Comparison of ENCODE assay signal across 10 mouse cellular contexts in genomic region chr10:33304982-33305381, GRCm38 (mm10).
DNase-seq lines count a peak whose midpoint lies in the region; ATAC-seq and TF ChIP-seq lines count a peak whose summit lies in the region.
"Had no signal": no experiment of that assay in that cellular context is flagged by ENCODE, and none has a peak within 500 bp of the region (broad histone marks: within the 10 kb centered on the region; RNA-seq: fewer than 3 reads in every experiment).

No protein-coding gene starts in this region.

- TF ChIP-seq EP300 in lung, postnatal 0 days (IDR thresholded peaks at IDR 0.05) = no peak

- H3K9ac ChIP-seq in lung, postnatal 0 days (replicated peaks; ENCODE audit: low read depth) = no peak overlapping the region
- no peak overlapping the region for H3K9ac ChIP-seq in liver, embryonic 12.5 days
- H3K9ac ChIP-seq: heart, embryonic 15.5 days; liver, embryonic 14.5 days had no signal

- no peaks in the 10 kb centered on the region for H3K4me1 ChIP-seq in lung, postnatal 0 days (ENCODE audit: insufficient read depth, low read depth, low read length)
- H3K4me1 ChIP-seq in liver, embryonic 12.5 days = no peaks in the 10 kb centered on the region
- H3K4me1 ChIP-seq: heart, embryonic 15.5 days had no signal

- peak; percentile 41 for TF ChIP-seq CTCF in gastrocnemius, adult 2 months (IDR thresholded peaks at IDR 0.05)
- peak; percentile 28 for TF ChIP-seq CTCF in lung, postnatal 0 days (IDR thresholded peaks at IDR 0.05)

- H3K27ac ChIP-seq in gastrocnemius, adult 2 months = no peak overlapping the region
- no peak overlapping the region for H3K27ac ChIP-seq in lung, postnatal 0 days (ENCODE audit: low read length)
- H3K27ac ChIP-seq in liver, embryonic 12.5 days = no peak overlapping the region
- H3K27ac ChIP-seq: heart, embryonic 15.5 days; liver, embryonic 14.5 days had no signal

- no peaks in the 10 kb centered on the region for H3K36me3 ChIP-seq in lung, postnatal 0 days (ENCODE audit: insufficient read depth, low read length)
- H3K36me3 ChIP-seq in liver, embryonic 12.5 days = no peaks in the 10 kb centered on the region
- H3K36me3 ChIP-seq: heart, embryonic 15.5 days had no signal

- intact Hi-C loops in gastrocnemius, adult 2 months (cut with DNase I) = no loop called here
- intact Hi-C loops in gastrocnemius, postnatal 14 days (cut with DNase I; ENCODE audit: low total_unique reads) = no loop called here

- H3K27me3 ChIP-seq in lung, postnatal 0 days (replicated peaks; ENCODE audit: insufficient read depth, low read length) = no peaks in the 10 kb centered on the region
- no peaks in the 10 kb centered on the region for H3K27me3 ChIP-seq in liver, embryonic 12.5 days (replicated peaks)
- H3K27me3 ChIP-seq: heart, embryonic 15.5 days had no signal

- 25% methylated on average over 2 of the region's 2 CpGs for WGBS in lung, postnatal 0 days
- 35% methylated on average over 2 of the region's 2 CpGs for WGBS in liver, embryonic 12.5 days (ENCODE audit: insufficient replicate concordance)

- H3K4me3 ChIP-seq in gastrocnemius, adult 2 months = no peak overlapping the region
- no peak overlapping the region for H3K4me3 ChIP-seq in lung, postnatal 0 days (ENCODE audit: low read depth, low read length)
- no peak overlapping the region for H3K4me3 ChIP-seq in liver, embryonic 12.5 days
- H3K4me3 ChIP-seq: heart, embryonic 15.5 days had no signal

- no peak overlapping the region for H3K4me2 ChIP-seq in lung, postnatal 0 days (replicated peaks; ENCODE audit: low read depth, low read length)
- no peak overlapping the region for H3K4me2 ChIP-seq in liver, embryonic 12.5 days
- H3K4me2 ChIP-seq: heart, embryonic 15.5 days had no signal

- ATAC-seq in lung, postnatal 0 days = no peak
- no peak for ATAC-seq in liver, embryonic 12.5 days

- no peak for DNase-seq in gastrocnemius, adult 2 months
- DNase-seq in gastrocnemius, postnatal 14 days = no peak
- peak; percentile 39 for DNase-seq in lung, postnatal 0 days (ENCODE audit: low spot score)
- DNase-seq in lung, postnatal 25 days (ENCODE audit: low spot score) = no peak
- peak; percentile 24 for DNase-seq in brain, embryonic 18.5 days (ENCODE audit: low read depth, low spot score)
- peak; percentile 0 for DNase-seq in retina, adult 2 months (ENCODE audit: low read depth, low spot score)
- no peak for DNase-seq in spleen, adult 18-20 months

- no peaks in the 10 kb centered on the region for H3K9me3 ChIP-seq in lung, postnatal 0 days (ENCODE audit: low read length)
- H3K9me3 ChIP-seq in liver, embryonic 12.5 days (replicated peaks) = 0 out of 2 replicates have a peak, but pooled peaks cover 3% of the 10 kb centered on the region
- H3K9me3 ChIP-seq: heart, embryonic 15.5 days had no signal

Comparison
In these comparisons a context has a peak if more than half of its experiments do, and no peak if none do; other contexts are left out.
1. DNase-seq: peak in lung, postnatal 0 days (single experiment), brain, embryonic 18.5 days (single experiment) and retina, adult 2 months (single experiment); none in gastrocnemius, adult 2 months (single experiment), gastrocnemius, postnatal 14 days (single experiment), lung, postnatal 25 days (single experiment) and spleen, adult 18-20 months (0 of 2).